Mouse (Mus musculus): ENCODE measurements around the gene Slco2a1. TPM values are rescaled to one million over a fixed set of nuclear protein-coding genes. Genes with fewer than 3 reads are reported as not detected.

Gene Slco2a1
- polyA plus RNA-seq, 1 experiment: not detected

DNA sequence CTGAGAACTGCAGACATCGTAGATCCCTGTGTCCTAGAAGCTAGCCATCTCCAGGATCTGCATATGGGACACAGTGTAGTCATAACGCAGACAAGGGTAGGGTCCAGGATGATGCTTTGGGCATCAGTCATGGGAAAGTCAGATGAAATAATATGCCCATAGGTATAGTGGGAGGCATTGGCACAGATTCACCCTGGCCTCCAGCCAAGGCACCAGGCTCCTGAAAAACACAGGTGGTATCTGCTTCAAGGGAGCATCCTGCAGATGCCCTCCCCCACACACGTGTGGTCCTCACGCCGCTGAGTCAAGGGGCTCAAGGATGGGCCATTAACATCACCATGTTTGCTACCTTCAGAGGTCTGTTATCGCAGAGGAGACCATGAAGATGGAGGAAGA lies 83.7 kb downstream of the Slco2a1 start:
- TF ChIP-seq POLR2A (IDR thresholded peaks at IDR 0.05; ENCODE audit: borderline replicate concordance, low read depth, low read length): no peak
- no peak for TF ChIP-seq CTCF (IDR thresholded peaks at IDR 0.05; ENCODE audit: low read depth, low read length)
- H3K4me3 ChIP-seq (ENCODE audit: insufficient read depth, low read length): no peak overlapping the region
- no peak overlapping the region for H3K27ac ChIP-seq (ENCODE audit: insufficient read depth, low read depth, low read length)
- no peaks in the 10 kb centered on the region for H3K4me1 ChIP-seq (ENCODE audit: control insufficient read depth, insufficient read depth, low read length)

DNA sequence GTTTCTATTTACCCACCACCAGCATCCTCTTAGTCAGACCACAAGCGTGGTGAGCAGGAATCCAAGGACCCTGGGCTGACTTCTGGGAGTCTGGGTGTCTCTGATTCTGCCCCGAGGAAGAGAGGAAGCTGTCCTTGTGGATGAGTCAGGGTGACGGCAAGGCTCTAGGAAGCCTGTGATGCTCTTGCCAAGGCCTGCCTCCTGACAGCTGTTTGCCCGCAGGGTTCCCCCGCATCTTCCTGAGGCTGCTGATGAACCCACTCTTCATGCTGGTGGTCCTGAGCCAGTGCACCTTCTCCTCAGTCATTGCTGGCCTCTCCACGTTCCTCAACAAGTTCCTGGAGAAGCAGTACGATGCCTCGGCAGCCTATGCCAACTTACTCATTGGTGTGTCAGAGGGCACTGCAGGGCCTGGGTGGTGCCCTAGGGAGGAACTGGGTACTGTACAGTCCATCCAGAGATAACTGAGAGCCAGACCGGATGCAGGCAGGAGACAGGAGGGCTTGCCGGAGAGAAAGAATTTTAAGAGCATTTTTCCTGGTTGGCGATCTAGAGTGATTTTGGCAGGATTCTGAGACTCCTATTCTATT lies 84.5 kb downstream of the Slco2a1 start:
- Histone ChIP-seq H3K4me3 (ENCODE audit: insufficient read depth, low read length) (no peak overlapping the region), H3K4me1 (ENCODE audit: control insufficient read depth, insufficient read depth, low read length) (no peaks in the 10 kb centered on the region), H3K27ac (ENCODE audit: insufficient read depth, low read depth, low read length) (no peak overlapping the region)
- TF ChIP-seq POLR2A (IDR thresholded peaks at IDR 0.05; ENCODE audit: borderline replicate concordance, low read depth, low read length) (no peak), CTCF (IDR thresholded peaks at IDR 0.05; ENCODE audit: low read depth, low read length) (no peak)

DNA sequence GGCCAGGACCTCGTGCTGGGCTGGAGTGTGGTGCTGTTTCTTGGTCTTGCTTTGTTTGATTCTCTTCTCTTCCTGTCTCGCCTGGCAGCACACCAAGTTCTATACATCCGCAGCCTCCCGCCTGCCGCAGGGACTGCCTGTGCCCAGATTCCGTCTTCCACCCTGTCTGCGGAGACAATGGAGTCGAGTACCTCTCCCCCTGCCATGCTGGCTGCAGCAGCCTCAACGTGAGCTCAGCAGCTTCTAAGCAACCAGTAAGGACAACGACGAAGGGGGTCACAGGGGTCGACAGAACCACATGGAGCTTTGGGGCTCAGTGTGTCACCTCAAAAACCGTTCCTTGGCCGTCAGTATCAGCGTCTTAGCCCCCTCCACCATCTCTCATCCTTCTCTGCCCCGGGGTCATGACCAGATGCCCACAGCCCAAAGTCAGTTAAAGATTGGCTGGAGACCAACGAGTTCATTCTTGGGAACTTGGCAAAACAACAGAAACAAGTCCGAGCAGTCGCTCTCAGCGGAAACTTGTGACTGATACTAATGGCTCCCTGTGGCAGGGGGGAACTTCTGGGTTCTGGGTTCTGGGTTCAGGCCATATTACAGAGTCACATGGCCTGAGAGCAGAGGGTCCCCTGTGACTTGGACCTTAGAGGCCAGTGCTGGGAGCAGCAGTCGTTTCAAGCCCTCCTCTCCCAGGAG lies 88.5 kb downstream of the Slco2a1 start:
- Histone ChIP-seq H3K4me1 (ENCODE audit: control insufficient read depth, insufficient read depth, low read length) (no peaks in the 10 kb centered on the region), H3K27ac (ENCODE audit: insufficient read depth, low read depth, low read length) (no peak overlapping the region), H3K4me3 (ENCODE audit: insufficient read depth, low read length) (no peak overlapping the region)
- no peak for TF ChIP-seq CTCF (IDR thresholded peaks at IDR 0.05; ENCODE audit: low read depth, low read length)
- TF ChIP-seq POLR2A (IDR thresholded peaks at IDR 0.05; ENCODE audit: borderline replicate concordance, low read depth, low read length): no peak

DNA sequence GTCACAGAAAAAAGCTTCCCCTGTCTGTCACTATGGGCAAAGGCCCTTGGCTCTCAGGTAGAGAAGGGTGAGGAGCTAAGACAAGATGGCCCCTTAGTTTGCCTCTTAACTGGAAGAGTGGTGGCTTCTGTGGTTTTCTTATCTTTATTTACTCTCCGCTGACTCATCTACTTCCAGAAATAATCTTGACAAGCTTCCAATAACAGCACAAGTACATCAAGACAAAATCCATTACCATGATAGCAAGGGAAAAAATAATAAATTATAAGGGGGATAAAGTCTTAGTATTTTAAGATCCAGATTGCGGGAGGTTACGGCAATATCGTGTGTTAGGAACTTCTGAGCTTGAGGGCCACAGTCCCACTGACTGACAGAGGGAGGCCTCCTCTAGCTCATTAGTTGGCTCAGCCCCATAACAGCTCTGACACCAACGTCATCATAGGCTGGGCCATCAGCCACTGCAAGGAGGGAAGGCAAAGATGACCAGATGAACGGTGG lies 89.7 kb downstream of the Slco2a1 start:
- no peak overlapping the region for H3K27ac ChIP-seq (ENCODE audit: insufficient read depth, low read depth, low read length)
- TF ChIP-seq POLR2A (IDR thresholded peaks at IDR 0.05; ENCODE audit: borderline replicate concordance, low read depth, low read length): no peak
- no peak for TF ChIP-seq CTCF (IDR thresholded peaks at IDR 0.05; ENCODE audit: low read depth, low read length)
- H3K4me3 ChIP-seq (ENCODE audit: insufficient read depth, low read length): no peak overlapping the region
- H3K4me1 ChIP-seq (ENCODE audit: control insufficient read depth, insufficient read depth, low read length): no peaks in the 10 kb centered on the region

DNA sequence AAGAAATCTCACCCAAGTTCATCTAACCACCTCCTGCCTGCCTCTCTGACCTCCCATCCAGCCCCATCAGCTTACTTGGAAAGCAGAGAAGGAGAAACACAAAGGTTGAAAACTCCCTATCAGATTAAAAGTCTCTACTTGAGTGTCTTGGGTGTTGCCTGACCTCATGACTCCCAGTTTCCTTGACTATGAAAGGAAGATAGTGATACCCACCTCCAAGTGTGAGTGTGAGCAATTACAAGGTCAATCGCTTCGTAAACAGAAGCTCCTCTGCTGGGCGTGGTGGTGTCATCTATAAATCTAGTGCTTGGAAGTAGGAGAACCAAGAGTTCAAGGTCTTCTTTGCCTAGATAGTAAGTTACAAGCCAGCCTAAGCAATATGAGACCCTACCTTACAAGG lies 91.7 kb downstream of the Slco2a1 start:
- Histone ChIP-seq H3K4me1 (ENCODE audit: control insufficient read depth, insufficient read depth, low read length) (no peaks in the 10 kb centered on the region), H3K27ac (ENCODE audit: insufficient read depth, low read depth, low read length) (no peak overlapping the region), H3K4me3 (ENCODE audit: insufficient read depth, low read length) (no peak overlapping the region)
- TF ChIP-seq POLR2A (IDR thresholded peaks at IDR 0.05; ENCODE audit: borderline replicate concordance, low read depth, low read length) (no peak), CTCF (IDR thresholded peaks at IDR 0.05; ENCODE audit: low read depth, low read length) (no peak)

DNA sequence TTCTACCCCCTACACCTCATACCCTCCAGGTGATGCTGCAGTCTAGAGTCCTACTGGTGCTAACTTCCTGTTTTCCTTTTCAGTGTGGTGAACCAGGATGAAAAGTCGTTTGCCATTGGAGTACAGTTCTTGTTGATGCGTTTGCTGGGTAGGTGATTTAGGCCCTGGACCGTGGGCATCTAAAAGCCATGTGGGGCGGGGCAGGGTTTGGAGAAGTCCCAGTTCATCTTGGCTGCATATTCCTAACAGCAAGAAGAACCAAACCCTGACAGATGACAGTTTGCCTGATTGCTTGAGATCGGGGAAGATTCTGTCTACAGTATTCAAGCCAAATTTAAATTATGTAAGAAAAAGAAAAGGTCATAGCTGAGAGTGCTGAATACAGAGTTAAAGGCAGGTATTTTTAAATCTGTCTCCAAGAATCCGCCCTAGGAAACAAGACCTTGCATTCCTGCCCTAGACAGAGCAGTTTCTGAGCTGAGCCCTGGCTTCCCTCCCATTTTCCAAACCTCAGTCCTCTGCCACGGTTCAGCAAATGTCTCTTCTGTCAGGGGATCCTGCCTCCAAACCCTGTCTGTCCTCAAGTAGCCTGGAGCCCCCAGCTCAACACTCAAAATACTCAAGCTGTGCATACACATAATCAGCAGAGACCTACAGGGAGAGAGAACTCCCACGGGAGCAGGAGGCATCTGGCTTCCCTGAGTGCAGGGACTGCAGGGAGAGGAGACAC lies 93.9 kb downstream of the Slco2a1 start:
- no peak overlapping the region for H3K4me3 ChIP-seq (ENCODE audit: insufficient read depth, low read length)
- no peak overlapping the region for H3K27ac ChIP-seq (ENCODE audit: insufficient read depth, low read depth, low read length)
- TF ChIP-seq CTCF (IDR thresholded peaks at IDR 0.05; ENCODE audit: low read depth, low read length): no peak
- TF ChIP-seq POLR2A (IDR thresholded peaks at IDR 0.05; ENCODE audit: borderline replicate concordance, low read depth, low read length): no peak
- no peaks in the 10 kb centered on the region for H3K4me1 ChIP-seq (ENCODE audit: control insufficient read depth, insufficient read depth, low read length)

DNA sequence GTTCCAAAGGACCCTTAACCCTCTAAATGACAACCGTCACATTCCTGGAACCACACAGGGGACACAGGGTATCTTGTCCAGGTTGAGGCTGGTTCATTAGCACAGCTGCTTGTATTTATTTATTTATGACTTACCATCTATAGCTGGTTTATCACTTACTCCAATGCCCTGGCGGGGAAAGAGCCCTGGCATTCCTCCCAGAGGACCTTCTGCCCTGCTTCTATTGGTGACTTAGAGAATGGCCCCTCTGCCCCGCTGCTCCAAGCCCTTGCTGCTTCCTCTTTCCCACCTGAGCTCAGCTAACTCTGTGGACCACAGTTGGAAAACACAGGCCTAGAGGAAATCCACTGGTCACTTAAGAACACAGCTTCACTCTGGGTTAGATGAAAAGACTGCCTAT lies 94.9 kb downstream of the Slco2a1 start:
- no peak for TF ChIP-seq POLR2A (IDR thresholded peaks at IDR 0.05; ENCODE audit: borderline replicate concordance, low read depth, low read length)
- no peak for TF ChIP-seq CTCF (IDR thresholded peaks at IDR 0.05; ENCODE audit: low read depth, low read length)
- H3K4me1 ChIP-seq (ENCODE audit: control insufficient read depth, insufficient read depth, low read length): no peaks in the 10 kb centered on the region
- H3K27ac ChIP-seq (ENCODE audit: insufficient read depth, low read depth, low read length): no peak overlapping the region
- H3K4me3 ChIP-seq (ENCODE audit: insufficient read depth, low read length): no peak overlapping the region

DNA sequence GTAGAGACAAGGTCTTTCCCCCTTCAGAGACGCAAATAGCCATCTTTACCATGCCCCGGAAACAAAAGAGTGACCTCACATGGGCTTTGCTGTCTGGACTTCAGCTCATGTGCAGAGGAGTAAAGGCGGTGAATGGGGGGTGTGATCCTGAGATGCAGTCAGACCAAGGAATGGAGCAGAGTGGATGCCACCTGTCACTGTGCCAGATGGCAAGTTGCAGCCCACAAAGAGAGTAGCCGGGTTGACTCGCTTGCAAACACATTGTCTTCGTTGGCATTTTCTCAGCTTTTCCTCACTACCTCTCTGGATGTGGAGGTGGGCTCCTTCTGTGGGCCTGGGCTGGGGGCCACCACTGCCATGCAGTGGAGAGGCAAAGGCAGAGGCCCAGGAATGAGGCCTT lies 98.2 kb downstream of the Slco2a1 start:
- no peak overlapping the region for H3K27ac ChIP-seq (ENCODE audit: insufficient read depth, low read depth, low read length)

DNA sequence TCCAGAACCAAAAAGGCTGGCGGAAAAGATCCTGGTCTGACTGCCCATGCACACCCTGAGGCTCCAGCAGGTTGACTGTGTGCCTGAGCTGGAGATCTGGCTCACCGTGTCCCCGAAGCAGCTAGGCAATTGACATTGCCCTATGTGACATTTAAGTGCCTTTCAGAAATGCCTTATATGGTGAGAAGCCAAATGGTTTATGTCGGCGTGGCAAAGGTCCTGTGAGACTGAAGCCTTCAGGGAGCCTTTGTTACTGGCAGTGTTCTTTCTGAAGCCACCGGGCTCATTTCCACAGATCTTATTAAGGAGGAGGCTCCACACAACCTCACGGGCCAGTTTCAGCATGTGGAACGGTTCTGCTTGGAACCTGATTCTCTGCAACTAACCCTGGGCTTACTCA lies 98.8 kb downstream of the Slco2a1 start:
- H3K4me1 ChIP-seq (ENCODE audit: control insufficient read depth, insufficient read depth, low read length): no peaks in the 10 kb centered on the region
- no peak for TF ChIP-seq POLR2A (IDR thresholded peaks at IDR 0.05; ENCODE audit: borderline replicate concordance, low read depth, low read length)
- no peak for TF ChIP-seq CTCF (IDR thresholded peaks at IDR 0.05; ENCODE audit: low read depth, low read length)
- no peak overlapping the region for H3K4me3 ChIP-seq (ENCODE audit: insufficient read depth, low read length)
- no peak overlapping the region for H3K27ac ChIP-seq (ENCODE audit: insufficient read depth, low read depth, low read length)

More for the DNA sequence above, 98.2 kb downstream of the Slco2a1 start:
- Histone ChIP-seq H3K4me1 (ENCODE audit: control insufficient read depth, insufficient read depth, low read length) (no peaks in the 10 kb centered on the region), H3K4me3 (ENCODE audit: insufficient read depth, low read length) (no peak overlapping the region)
- no peak for TF ChIP-seq CTCF (IDR thresholded peaks at IDR 0.05; ENCODE audit: low read depth, low read length)
- TF ChIP-seq POLR2A (IDR thresholded peaks at IDR 0.05; ENCODE audit: borderline replicate concordance, low read depth, low read length): no peak

DNA sequence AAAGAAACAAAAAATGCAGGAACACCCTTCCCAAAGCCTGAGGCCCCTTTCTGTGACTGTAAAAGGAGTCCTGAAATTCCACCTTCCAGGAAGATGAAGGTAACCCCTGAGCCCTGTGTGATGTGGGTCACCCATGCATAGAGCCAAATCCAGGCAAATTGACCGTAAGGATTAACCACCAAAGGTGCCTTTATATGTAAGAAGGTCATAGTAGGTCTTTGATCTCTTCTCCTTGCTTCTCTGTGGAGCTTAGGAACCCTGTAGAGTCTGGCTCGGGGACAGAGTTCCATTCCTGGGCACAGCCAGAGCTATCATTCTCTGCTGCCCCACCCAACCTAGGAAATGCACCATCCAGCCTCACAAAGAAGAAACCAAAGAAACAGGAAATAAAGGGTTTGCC lies 100.1 kb downstream of the Slco2a1 start:
- Histone ChIP-seq H3K4me1 (ENCODE audit: control insufficient read depth, insufficient read depth, low read length) (peaks cover 2% of the 10 kb centered on the region), H3K27ac (ENCODE audit: insufficient read depth, low read depth, low read length) (no peak overlapping the region), H3K4me3 (ENCODE audit: insufficient read depth, low read length) (no peak overlapping the region)
- no peak for TF ChIP-seq POLR2A (IDR thresholded peaks at IDR 0.05; ENCODE audit: borderline replicate concordance, low read depth, low read length)
- TF ChIP-seq CTCF (IDR thresholded peaks at IDR 0.05; ENCODE audit: low read depth, low read length): no peak
